Mouse (Mus musculus) monocyte, adult 59 days (primary cell): ENCODE results near the gene Carhsp1. TPM values are rescaled to one million over a fixed set of nuclear protein-coding genes. Genes with fewer than 3 reads are reported as not detected.

Experiments
- total RNA-seq, 2 experiments: library from RNA; stranded (reverse); gene quantifications; one replicate each; pipeline ENCODE4 v1.2.4; 2023

Carhsp1 gene
- 10 to 100 TPM; 15.7 to 19.1 TPM for total RNA-seq

DNA sequence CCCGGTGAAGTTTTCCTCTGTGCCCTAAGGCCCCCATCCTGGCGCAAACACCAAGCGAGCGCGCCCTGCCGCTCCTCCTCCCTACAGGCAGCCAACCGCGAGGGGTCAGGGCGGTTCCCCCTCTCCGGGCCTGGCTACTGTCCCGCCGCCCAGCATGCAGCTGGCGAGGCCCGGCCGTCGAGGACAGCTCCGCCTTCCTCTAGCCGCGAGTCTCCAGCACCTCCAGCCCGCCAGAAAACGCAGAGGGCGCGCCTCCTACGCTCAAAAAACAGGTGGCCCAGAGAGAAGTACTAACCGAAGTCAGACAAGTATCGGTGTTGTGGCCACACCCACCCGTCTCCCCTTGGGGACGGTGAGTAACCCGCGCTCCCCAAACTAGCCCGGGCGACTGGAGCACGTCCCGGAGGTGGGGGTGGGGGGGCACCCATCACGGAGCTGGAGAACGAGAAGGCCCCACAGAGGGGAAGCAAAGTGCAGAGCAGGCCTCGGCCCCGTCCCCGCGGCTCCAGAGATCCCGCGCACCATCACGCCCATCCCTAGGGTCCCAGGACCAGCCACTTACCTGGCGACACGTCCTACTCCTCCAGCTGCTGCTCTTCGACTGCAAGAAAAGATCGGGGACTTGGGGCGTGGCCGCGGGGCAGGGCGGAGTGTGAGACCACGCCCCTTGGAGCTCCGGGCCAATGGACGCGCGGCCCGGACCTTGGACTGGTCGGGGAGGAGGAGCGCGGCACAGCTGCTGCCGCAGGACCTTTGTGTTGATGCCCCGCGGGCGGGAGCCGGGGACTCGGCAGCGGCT is at the start of gene Carhsp1:
Gene Carhsp1 (minus strand): TSS at position 605 of the 799 bp plus-strand sequence.

DNA sequence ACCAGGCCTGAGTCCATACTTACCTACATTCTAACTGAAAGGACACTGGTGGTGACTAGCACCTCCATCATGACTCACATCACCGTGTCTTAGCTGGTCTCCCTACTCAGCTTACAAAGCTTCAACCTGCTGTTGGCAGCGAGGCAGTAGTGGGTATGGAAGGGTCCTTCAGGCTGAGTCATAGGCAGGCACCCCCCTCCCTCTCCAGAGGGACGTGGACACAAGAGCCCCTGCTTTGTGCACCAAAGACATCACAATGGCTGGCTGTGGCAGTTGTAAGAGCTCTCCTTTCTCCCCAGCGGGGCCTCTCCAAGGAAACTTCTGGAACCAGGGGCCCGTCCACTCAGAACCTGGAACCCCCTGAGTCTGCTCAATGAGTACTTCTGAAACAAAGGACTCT is 8.5 kb upstream of the Carhsp1 start, which contains the start of gene Gm5767:
Gene Gm5767 (plus strand): TSS at position 301 of the 400 bp plus-strand sequence.

DNA sequence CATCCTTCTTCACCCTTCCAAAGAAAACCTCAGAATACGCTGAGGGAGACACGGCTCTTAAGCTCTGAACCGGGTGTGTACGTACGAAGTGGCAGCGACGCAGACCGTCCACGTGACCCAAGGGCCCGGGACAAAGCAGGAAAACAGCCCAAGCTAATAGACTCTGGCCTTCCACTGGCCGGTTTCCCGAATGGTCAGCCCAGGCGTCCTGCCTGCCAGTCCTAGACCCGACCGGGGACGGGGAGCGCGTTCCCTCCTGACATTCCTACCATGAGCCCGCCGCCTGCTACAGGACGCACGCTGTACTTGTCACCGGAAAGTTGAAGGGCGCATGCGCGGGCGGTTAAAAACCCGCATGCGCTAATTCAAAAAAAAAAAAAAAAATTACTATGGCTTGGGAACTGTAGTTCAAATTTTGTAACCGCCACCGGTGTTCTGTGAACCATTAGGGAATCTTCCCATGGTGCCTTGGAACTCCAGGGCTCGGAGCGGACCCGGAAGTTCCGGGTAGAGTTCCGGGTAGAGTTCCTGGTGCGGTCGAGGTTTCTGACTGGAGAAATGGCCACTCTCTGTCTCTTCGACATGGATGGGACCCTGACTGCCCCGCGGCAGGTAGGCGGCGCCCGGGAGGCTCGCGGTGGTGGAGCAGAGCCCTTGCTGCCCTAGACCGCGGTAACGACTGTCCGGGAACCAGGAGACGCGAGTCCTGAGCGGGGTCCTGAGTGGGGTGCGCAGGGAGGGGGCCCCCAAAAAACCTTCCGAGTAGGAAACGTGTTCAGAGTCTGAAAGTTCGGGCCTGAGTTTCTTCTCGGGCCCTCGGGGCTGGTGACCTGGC is 34.5 kb downstream of the Carhsp1 start, which contains the start of the genes Pmm2 and Tmem186:
Gene Pmm2 (plus strand): TSS at position 458 of the 835 bp plus-strand sequence.
Gene Tmem186 (minus strand): TSS at position 496 of the 835 bp plus-strand sequence.

Other genes with a start within 250 kb of the Carhsp1 start
- gene Tmem114, start 247.0 kb downstream of the Carhsp1 start, total RNA-seq: not detected
- gene Mettl22, start 201.4 kb downstream of the Carhsp1 start, total RNA-seq: 1 to 10 TPM; 5.4 to 6.1 TPM
- gene Abat, start 158.7 kb downstream of the Carhsp1 start, total RNA-seq: under 1 TPM in 1 of 2 experiments, not detected in 1; 0.26 TPM
- 10 to 100 TPM; 58.9 to 61.7 TPM for gene Pmm2, start 34.5 kb downstream of the Carhsp1 start, total RNA-seq
- 1 to 10 TPM; 2.9 to 4.7 TPM for gene Tmem186, start 34.4 kb downstream of the Carhsp1 start, total RNA-seq
- not detected for gene Gm5767, start 8.6 kb upstream of the Carhsp1 start, total RNA-seq
- gene Usp7, start 120.2 kb upstream of the Carhsp1 start, total RNA-seq: 100 to 1,000 TPM; 160 to 162 TPM
- gene 1810013L24Rik, start 157.9 kb upstream of the Carhsp1 start, total RNA-seq: 100 to 1,000 TPM; 112 to 117 TPM